Mouse (Mus musculus): ENCODE data around the gene 6430531B16Rik.
A peak's percentile ranks its signal among the peaks of the same experiment; 100 is the strongest.

The 6430531B16Rik gene

GRCm38 (mm10) chr7:139937810-139938209 is 40.7 kb downstream of the 6430531B16Rik start:
- peak; percentile 20 for DNase-seq (ENCODE audit: low read depth, low spot score)

GRCm38 (mm10) chr7:139937138-139937537 is 41.4 kb downstream of the 6430531B16Rik start:
- peak; percentile 20 for DNase-seq (ENCODE audit: low read depth, low spot score)

GRCm38 (mm10) chr7:139936705-139937104 is 41.9 kb downstream of the 6430531B16Rik start:
- DNase-seq (ENCODE audit: low read depth, low spot score): peak; percentile 26

- peak; percentile 75 for DNase-seq (ENCODE audit: low read depth, low spot score)
These were observed 47.8 kb downstream of the 6430531B16Rik start for GRCm38 (mm10) chr7:139930732-139931131.
